Comparison of ENCODE assay signal across 9 mouse cellular contexts in the genomic region with DNA sequence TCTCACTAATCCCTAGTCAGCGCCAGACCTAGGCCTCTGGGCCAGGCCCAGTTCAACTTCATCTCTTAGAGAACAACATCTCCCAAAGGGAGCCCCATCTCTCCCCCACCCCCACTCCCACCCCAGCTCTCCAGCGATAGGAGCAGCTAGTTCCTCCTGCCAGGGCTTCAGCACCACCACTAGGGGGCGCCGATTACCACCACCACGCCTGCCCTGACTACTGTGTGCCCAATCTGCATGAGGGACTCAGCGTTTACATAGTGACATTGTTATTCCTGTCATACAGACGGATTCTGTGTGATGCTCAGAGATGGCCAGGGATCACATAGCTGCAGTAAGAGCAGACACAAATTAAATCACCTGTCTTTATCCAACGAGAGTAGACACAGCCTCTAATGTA. TPM values are rescaled to one million over a fixed set of nuclear protein-coding genes. Genes with fewer than 3 reads are reported as not detected.
DNase-seq lines count a peak whose midpoint lies in the region; ATAC-seq lines count a peak whose summit lies in the region.
"Had no signal": no experiment of that assay in that cellular context is flagged by ENCODE, and none has a peak within 500 bp of the region (broad histone marks: within the 10 kb centered on the region; RNA-seq: fewer than 3 reads in every experiment).

No protein-coding gene starts in this region.

- H3K9me3 ChIP-seq in forebrain, embryonic 10.5 days = no peaks in the 10 kb centered on the region
- H3K9me3 ChIP-seq in forebrain, embryonic 11.5 days (ENCODE audit: control insufficient read depth, low read length) = no peaks in the 10 kb centered on the region
- H3K9me3 ChIP-seq in liver, embryonic 13.5 days (replicated peaks) = no peaks in the 10 kb centered on the region

- no peak for ATAC-seq in forebrain, embryonic 11.5 days (replicated peaks; ENCODE audit: low FRiP score)
- no peak for ATAC-seq in liver, embryonic 13.5 days (ENCODE audit: low read depth)
- ATAC-seq: Patski had no signal

- H3K4me2 ChIP-seq in forebrain, embryonic 11.5 days (ENCODE audit: low read depth, low read length, severe bottlenecking) = no peak overlapping the region
- no peak overlapping the region for H3K4me2 ChIP-seq in liver, embryonic 13.5 days

- no peak overlapping the region for H3K9ac ChIP-seq in forebrain, embryonic 11.5 days (ENCODE audit: low read length)
- no peak overlapping the region for H3K9ac ChIP-seq in liver, embryonic 13.5 days

- H3K27ac ChIP-seq in forebrain, embryonic 10.5 days = peak overlapping the region; percentile 79
- H3K27ac ChIP-seq in forebrain, embryonic 11.5 days (ENCODE audit: low read depth, low read length) = no peak overlapping the region
- H3K27ac ChIP-seq in liver, embryonic 13.5 days = no peak overlapping the region

- WGBS in forebrain, embryonic 10.5 days = 44% methylated on average over 8 of the region's 8 CpGs
- WGBS in forebrain, embryonic 11.5 days = 51% methylated on average over 8 of the region's 8 CpGs
- 25% methylated on average over 8 of the region's 8 CpGs for WGBS in liver, embryonic 13.5 days (ENCODE audit: insufficient replicate concordance)

- H3K4me3 ChIP-seq in forebrain, embryonic 10.5 days = no peak overlapping the region
- H3K4me3 ChIP-seq in forebrain, embryonic 11.5 days (ENCODE audit: low read depth, low read length) = no peak overlapping the region
- no peak overlapping the region for H3K4me3 ChIP-seq in liver, embryonic 13.5 days (replicated peaks)

- peaks cover 10% of the 10 kb centered on the region for H3K36me3 ChIP-seq in forebrain, embryonic 10.5 days (replicated peaks)
- no peaks in the 10 kb centered on the region for H3K36me3 ChIP-seq in forebrain, embryonic 11.5 days (ENCODE audit: control insufficient read depth, insufficient read depth, low read length)
- no peaks in the 10 kb centered on the region for H3K36me3 ChIP-seq in liver, embryonic 13.5 days

- DNase-seq in forebrain, embryonic 10.5 days (ENCODE audit: extremely low spot score, low spot score) = no peak
- no peak for DNase-seq in forebrain, embryonic 11.5 days (ENCODE audit: low spot score)
- peak; percentile 55 for DNase-seq in A20 (ENCODE audit: low read depth, low spot score)
- peak; percentile 39 for DNase-seq in c-Kit-negative CD71-positive TER-119-positive erythroid progenitor cells, embryonic 14.5 days (ENCODE audit: low read depth, low spot score)
- DNase-seq in liver, embryonic 13.5 days = peak; percentile 51
- peak; percentile 41 to 77 for DNase-seq in spleen, postnatal 10 days (ENCODE audit: low spot score in 2 of 2)
- DNase-seq in right cerebral cortex, postnatal 36 days (ENCODE audit: low spot score in 2 of 2) = no peak
- no peak for DNase-seq in right cerebral cortex, postnatal 25 days

- peaks cover 77% of the 10 kb centered on the region for H3K4me1 ChIP-seq in forebrain, embryonic 10.5 days
- peaks cover 15% of the 10 kb centered on the region; the same call in 1 of the 2 replicates for H3K4me1 ChIP-seq in forebrain, embryonic 11.5 days (replicated peaks; ENCODE audit: control insufficient read depth, insufficient read depth, low read length)
- peaks cover 66% of the 10 kb centered on the region for H3K4me1 ChIP-seq in liver, embryonic 13.5 days (replicated peaks)

- no peaks in the 10 kb centered on the region; the same call in 1 of the 2 replicates for H3K27me3 ChIP-seq in forebrain, embryonic 10.5 days (ENCODE audit: poor library complexity, severe bottlenecking)
- H3K27me3 ChIP-seq in forebrain, embryonic 11.5 days (ENCODE audit: control insufficient read depth, insufficient read depth, low read length) = no peaks in the 10 kb centered on the region
- no peaks in the 10 kb centered on the region for H3K27me3 ChIP-seq in liver, embryonic 13.5 days
- H3K27me3 ChIP-seq: Patski had no signal

RNA-seq across cellular contexts. Expression of a gene that starts 12.3 kb away (rescaled TPM):
- 26.5 and 27.0 TPM in 2 replicates for polyA plus RNA-seq in forebrain, embryonic 10.5 days (2016; fragmentation: Nextera tagmentation; extraction: Ambion mirVana)
- 40.7 and 44.3 TPM in 2 replicates for polyA plus RNA-seq in forebrain, embryonic 11.5 days (2014; fragmentation: Nextera tagmentation; extraction: Ambion mirVana)
- 2.1 and 2.7 TPM in 2 replicates for polyA plus RNA-seq in liver, embryonic 13.5 days (2015; fragmentation: Nextera tagmentation; extraction: Ambion mirVana)

RNA-seq across cellular contexts. Expression of a gene that starts 17.4 kb away (rescaled TPM):
- polyA plus RNA-seq in forebrain, embryonic 10.5 days (2016; fragmentation: Nextera tagmentation; extraction: Ambion mirVana) = 57.6 and 60.2 TPM in 2 replicates
- 50.1 and 51.7 TPM in 2 replicates for polyA plus RNA-seq in forebrain, embryonic 11.5 days (2014; fragmentation: Nextera tagmentation; extraction: Ambion mirVana)
- 39.6 and 42.8 TPM in 2 replicates for polyA plus RNA-seq in liver, embryonic 13.5 days (2015; fragmentation: Nextera tagmentation; extraction: Ambion mirVana)

RNA-seq across cellular contexts. Expression of a gene that starts 47.6 kb away (rescaled TPM):
- 152 and 155 TPM in 2 replicates for polyA plus RNA-seq in forebrain, embryonic 10.5 days (2016; fragmentation: Nextera tagmentation; extraction: Ambion mirVana)
- 191 TPM in 2 replicates for polyA plus RNA-seq in forebrain, embryonic 11.5 days (2014; fragmentation: Nextera tagmentation; extraction: Ambion mirVana)
- 69.1 and 75.4 TPM in 2 replicates for polyA plus RNA-seq in liver, embryonic 13.5 days (2015; fragmentation: Nextera tagmentation; extraction: Ambion mirVana)

Comparison
In these comparisons a context has a peak if more than half of its experiments do, and no peak if none do; other contexts are left out.
1. DNase-seq: peak in A20 (single experiment), c-Kit-negative CD71-positive TER-119-positive erythroid progenitor cells, embryonic 14.5 days (single experiment), liver, embryonic 13.5 days (single experiment) and spleen, postnatal 10 days (2 of 2); none in forebrain, embryonic 10.5 days (single experiment), forebrain, embryonic 11.5 days (single experiment), right cerebral cortex, postnatal 36 days (0 of 2) and right cerebral cortex, postnatal 25 days (single experiment).